Mouse (Mus musculus) liver, postnatal 0 days (tissue): ENCODE data around the gene Apoc2.

Source experiments
- CTCF ChIP-seq: sonication (generic); IDR thresholded peaks from 2 replicates; pipeline ENCODE4 v1.5.1; 2016; ENCODE audit warnings: antibody characterized with exemption, low read depth
- EP300 ChIP-seq: IDR thresholded peaks from 2 replicates; pipeline ENCODE4 v1.6.1; 2016; ENCODE audit warnings: antibody characterized with exemption, low read depth, mild to moderate bottlenecking

DNA sequence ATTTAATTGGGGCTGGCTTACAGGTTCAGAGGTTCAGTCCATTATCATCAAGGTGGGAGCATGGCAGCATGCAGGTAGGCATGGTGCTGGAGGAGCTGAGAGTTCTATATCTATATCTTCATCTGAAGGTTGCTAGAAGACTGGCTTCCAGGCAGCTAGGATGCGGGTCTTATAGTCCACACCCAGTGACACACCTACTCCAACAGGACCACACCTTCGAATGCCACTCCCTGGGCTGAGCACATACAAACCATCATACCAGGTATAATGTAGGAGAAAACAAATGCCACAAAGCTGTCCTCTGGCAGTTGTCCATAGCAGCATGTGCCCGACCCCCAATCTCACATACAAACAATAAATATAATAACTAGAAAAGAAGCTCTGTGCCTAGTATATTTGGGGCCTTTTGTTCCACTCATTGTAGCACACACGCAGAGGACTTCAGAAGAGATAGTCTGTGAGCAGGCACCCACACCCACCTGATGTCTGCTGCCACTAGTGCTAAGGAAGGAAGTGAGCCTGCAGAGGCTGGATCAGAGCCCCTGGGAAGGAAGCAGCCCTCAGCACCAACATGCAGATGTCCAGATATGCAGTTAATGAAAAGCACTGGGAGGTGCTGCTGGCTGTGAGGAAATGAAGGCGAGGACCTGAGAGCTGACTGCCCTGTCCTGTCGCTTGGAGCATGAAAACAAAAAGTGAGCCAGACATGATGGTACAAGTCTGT is 26.5 kb downstream of the Apoc2 start:
- TF ChIP-seq CTCF, result no peak
- no peak for TF ChIP-seq EP300
